Mouse (Mus musculus) G1E (cell line): ENCODE data around the gene Mfsd14b. TPM values are rescaled to one million over a fixed set of nuclear protein-coding genes. Genes with fewer than 3 reads are reported as not detected.
A peak's percentile ranks its signal among the peaks of the same experiment; 100 is the strongest.

Source experiments
- ATAC-seq: 2 replicates; pipeline ENCODE4 v1.8.0; 2016; ENCODE audit warnings: mild to moderate bottlenecking; ENCODE audit not compliant: insufficient number of reproducible peaks, poor library complexity, low FRiP score, severe bottlenecking; ENCODE audit errors: extremely low read depth
- DNase-seq: peaks from one replicate; pipeline ENCODE4 v3.0.0; 2012; ENCODE audit warnings: low spot score
- H3K27me3 ChIP-seq: 2 replicates; pipeline ENCODE4 v1.6.1; 2012; ENCODE audit warnings: mild to moderate bottlenecking, low read length, inconsistent platforms; ENCODE audit not compliant: insufficient read depth
- H3K36me3 ChIP-seq: replicated peaks from 2 replicates; pipeline ENCODE3; 2012; ENCODE audit warnings: mild to moderate bottlenecking, inconsistent platforms
- H3K4me1 ChIP-seq: 2 replicates; pipeline ENCODE4 v1.6.1; 2012; ENCODE audit warnings: low read depth, low read length, inconsistent platforms, mixed read lengths; ENCODE audit not compliant: insufficient read depth
- H3K4me3 ChIP-seq: 2 replicates; pipeline ENCODE4 v1.5.1; 2012; ENCODE audit warnings: low read depth, mild to moderate bottlenecking, inconsistent platforms, low read length, moderate library complexity, mixed read lengths
- H3K9me3 ChIP-seq: replicated peaks from 2 replicates; pipeline ENCODE4 v1.6.1; 2012; ENCODE audit warnings: inconsistent platforms
- CTCF ChIP-seq: IDR thresholded peaks from 2 replicates; pipeline ENCODE4 v1.5.1; 2012; ENCODE audit warnings: low read depth, low read length, inconsistent platforms, mixed read lengths
- GATA1 ChIP-seq: IDR thresholded peaks from 2 replicates; pipeline ENCODE4 v1.6.1; 2012; ENCODE audit warnings: borderline replicate concordance, low read length, inconsistent platforms, mixed read lengths
- GATA2 ChIP-seq: IDR thresholded peaks from 2 replicates; pipeline ENCODE4 v1.6.1; 2012; ENCODE audit warnings: low read depth, low read length, inconsistent platforms, borderline replicate concordance
- POLR2AphosphoS5 ChIP-seq: IDR thresholded peaks from 2 replicates; pipeline ENCODE4 v1.6.1; 2012; ENCODE audit warnings: low read depth, low read length, inconsistent platforms; ENCODE audit not compliant: insufficient replicate concordance
- TAL1 ChIP-seq: conservative IDR thresholded peaks from 2 replicates; pipeline ENCODE4 v1.6.1; 2012; ENCODE audit warnings: low read depth, low read length, inconsistent platforms, mixed read lengths
- polyA plus RNA-seq: library from polyadenylated mRNA; stranded (reverse); fragments of >175 nt; gene quantifications from 2 replicates; pipeline ENCODE4 v1.2.3, GENCODE M21; 2012
- total RNA-seq, 2 experiments: library from RNA; stranded (forward) in 1 of 2; stranded (reverse) in 1 of 2; fragments of 200-1000 nt in 1 of 2; fragments of >200 nt in 1 of 2; fragmentation: Nextera tagmentation in 1 of 2; gene quantifications; 2 replicates each; pipeline ENCODE4 v1.2.3; 2014 to 2017

The Mfsd14b gene
- total and polyA plus RNA-seq, 3 experiments: 23.0 to 103 (median 74.7) TPM

DNA sequence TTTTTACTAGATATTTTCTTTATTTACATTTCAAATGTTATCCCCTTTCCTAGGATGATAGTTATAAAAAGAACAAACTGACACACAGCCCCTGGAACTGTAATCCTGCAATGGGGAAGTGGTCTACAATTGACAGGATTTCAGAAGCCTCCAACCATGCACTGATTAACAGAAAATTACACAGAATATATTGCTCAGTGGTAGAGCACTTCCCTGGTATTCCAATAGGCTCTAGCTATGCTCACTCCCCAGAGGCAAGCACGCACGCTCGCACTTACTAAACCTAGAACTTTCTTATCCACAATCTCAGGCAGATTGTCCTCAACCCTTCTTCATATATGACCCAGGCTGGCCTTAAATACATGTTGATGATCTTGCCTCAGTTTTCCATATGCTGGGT, 464 bp upstream of the Mfsd14b start:
- Histone ChIP-seq H3K4me1 (peaks cover 26% of the 10 kb centered on the region), H3K9me3 (no peaks in the 10 kb centered on the region), H3K4me3 (peak overlapping the region; percentile 90), H3K36me3 (peaks cover 4% of the 10 kb centered on the region), H3K27me3 (no peaks in the 10 kb centered on the region)
- no peak for ATAC-seq
- TF ChIP-seq CTCF: no peak
- TF ChIP-seq TAL1: no peak
- TF ChIP-seq GATA1: no peak
- TF ChIP-seq POLR2AphosphoS5: no peak
- TF ChIP-seq GATA2: no peak
- DNase-seq: no peak

DNA sequence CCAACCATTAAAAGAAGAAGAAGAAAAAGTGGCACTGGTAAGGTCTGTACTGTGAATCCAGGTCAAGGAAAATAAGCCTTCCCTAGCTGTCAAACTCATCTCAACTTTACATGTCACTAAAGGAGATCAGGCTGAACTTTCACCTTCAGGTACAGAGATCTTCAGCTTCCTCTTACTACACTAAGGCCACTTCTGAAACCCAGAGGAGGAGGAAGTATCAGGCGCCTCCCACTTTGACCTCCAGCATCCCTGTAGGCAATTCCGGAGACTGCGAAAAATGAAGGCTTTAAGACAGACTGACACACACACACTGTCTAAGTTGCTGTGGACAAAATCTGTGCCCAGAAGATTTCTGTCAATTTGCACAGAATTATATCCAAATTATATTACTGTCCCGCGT, 814 bp downstream of the Mfsd14b start:
- peak; percentile 48 for DNase-seq
- no peak for TF ChIP-seq CTCF
- TF ChIP-seq TAL1: no peak
- TF ChIP-seq GATA2: no peak
- no peak for TF ChIP-seq POLR2AphosphoS5
- no peak for TF ChIP-seq GATA1
- peak; percentile 74 for ATAC-seq
- no peaks in the 10 kb centered on the region for H3K27me3 ChIP-seq
- H3K9me3 ChIP-seq: no peaks in the 10 kb centered on the region
- peaks cover 21% of the 10 kb centered on the region for H3K4me1 ChIP-seq
- peaks cover 7% of the 10 kb centered on the region for H3K36me3 ChIP-seq
- peak overlapping the region; percentile 90 for H3K4me3 ChIP-seq

DNA sequence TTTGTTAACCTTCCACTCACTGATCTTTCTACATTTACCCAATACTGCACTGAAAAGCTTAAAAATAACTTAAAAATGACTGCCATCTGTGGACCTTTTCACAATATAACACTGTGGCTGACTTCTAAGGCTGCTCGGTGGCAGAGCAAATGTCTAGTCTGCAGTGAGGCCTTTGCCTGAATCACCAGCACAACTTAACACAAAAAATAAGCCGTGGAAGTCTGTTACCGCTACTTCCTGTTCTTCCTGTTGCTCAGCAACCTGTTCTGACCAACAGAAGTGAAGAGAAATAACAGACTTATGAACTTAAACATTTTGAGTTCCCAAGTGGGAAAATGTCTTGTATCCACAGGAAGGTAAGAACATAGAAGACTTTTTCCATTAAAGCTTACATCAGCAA, 11.5 kb downstream of the Mfsd14b start:
- Histone ChIP-seq H3K36me3 (peaks cover 40% of the 10 kb centered on the region), H3K4me1 (peaks cover 26% of the 10 kb centered on the region), H3K9me3 (no peaks in the 10 kb centered on the region; the same call in 1 of the 2 replicates), H3K27me3 (no peaks in the 10 kb centered on the region), H3K4me3 (no peak overlapping the region)
- TF ChIP-seq CTCF: no peak
- no peak for TF ChIP-seq GATA2
- no peak for TF ChIP-seq TAL1
- TF ChIP-seq POLR2AphosphoS5: no peak
- TF ChIP-seq GATA1: no peak
- no peak for DNase-seq
- no peak for ATAC-seq

DNA sequence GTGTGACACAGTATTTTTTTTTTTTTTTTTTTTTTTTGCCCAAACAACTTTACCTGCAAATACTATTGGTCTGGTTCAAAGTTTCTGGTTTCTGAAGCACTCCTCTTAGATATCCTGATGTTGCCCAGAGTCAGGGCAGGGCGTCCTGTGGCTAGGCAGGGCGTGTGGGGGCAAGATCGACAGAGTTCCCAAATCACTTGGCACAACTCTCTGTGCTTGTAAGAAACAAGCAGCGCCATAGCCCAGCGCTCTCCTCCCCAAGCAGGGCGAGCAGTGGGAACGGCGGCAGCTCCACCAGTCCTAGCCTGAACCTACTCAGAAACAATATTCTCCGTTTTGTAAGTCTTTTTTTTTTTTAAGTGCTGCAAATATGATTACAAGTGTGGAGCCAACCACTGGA, 12.1 kb downstream of the Mfsd14b start:
- Histone ChIP-seq H3K27me3 (no peaks in the 10 kb centered on the region), H3K4me3 (no peak overlapping the region), H3K9me3 (peaks cover 4% of the 10 kb centered on the region; the same call in 1 of the 2 replicates), H3K4me1 (peaks cover 26% of the 10 kb centered on the region), H3K36me3 (peaks cover 42% of the 10 kb centered on the region)
- no peak for DNase-seq
- no peak for TF ChIP-seq POLR2AphosphoS5
- no peak for TF ChIP-seq TAL1
- no peak for TF ChIP-seq GATA2
- TF ChIP-seq GATA1: no peak
- TF ChIP-seq CTCF: no peak
- no peak for ATAC-seq

DNA sequence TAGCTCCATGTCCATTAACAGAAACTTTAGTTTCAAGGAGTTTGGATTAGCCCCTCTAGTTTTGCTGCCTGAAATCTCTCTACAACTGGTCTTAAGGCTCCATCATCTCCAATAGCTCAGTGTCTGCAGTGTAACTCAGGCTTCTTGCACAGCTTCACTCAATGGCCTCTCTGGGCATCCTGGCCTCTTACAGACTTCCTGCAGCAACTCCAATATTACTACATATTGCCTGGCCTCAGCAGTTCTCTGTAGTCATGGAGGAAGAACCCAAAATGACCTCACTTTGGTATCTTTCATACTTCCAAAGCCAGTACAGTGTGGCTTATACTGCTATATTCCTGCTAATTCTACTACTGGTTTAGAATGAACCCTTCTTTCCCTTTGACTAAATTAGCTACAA, 15.8 kb downstream of the Mfsd14b start:
- H3K36me3 ChIP-seq: peaks cover 43% of the 10 kb centered on the region
- no peak for ATAC-seq
- H3K4me3 ChIP-seq: no peak overlapping the region
- H3K4me1 ChIP-seq: peaks cover 21% of the 10 kb centered on the region
- H3K9me3 ChIP-seq: peaks cover 4% of the 10 kb centered on the region; the same call in 1 of the 2 replicates
- TF ChIP-seq GATA2 (no peak), GATA1 (no peak), CTCF (no peak), POLR2AphosphoS5 (no peak), TAL1 (no peak)
- no peaks in the 10 kb centered on the region for H3K27me3 ChIP-seq
- no peak for DNase-seq

DNA sequence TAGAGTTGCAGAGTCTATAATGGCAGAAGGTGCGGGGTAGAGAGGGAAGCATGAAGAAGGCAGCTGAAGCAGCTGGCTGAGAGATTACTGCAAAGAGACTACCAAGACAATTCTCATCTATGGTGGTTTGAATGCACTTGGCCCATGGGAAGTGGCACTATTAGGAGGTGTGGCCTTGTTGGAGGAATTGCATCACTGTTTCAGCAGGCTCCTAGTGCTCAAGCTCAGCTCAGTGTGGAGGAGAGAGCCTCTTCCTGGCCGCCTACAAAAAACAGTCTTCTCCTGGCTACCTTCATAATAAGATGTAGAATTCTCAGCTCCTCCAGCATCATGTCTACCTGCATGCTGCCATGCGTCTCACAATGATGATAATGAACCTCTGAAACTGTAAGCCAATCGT, 16.9 kb downstream of the Mfsd14b start:
- Histone ChIP-seq H3K4me3 (no peak overlapping the region), H3K27me3 (no peaks in the 10 kb centered on the region), H3K4me1 (peaks cover 13% of the 10 kb centered on the region), H3K36me3 (peaks cover 39% of the 10 kb centered on the region), H3K9me3 (peaks cover 4% of the 10 kb centered on the region; the same call in 1 of the 2 replicates)
- no peak for ATAC-seq
- no peak for DNase-seq
- TF ChIP-seq POLR2AphosphoS5 (no peak), GATA1 (no peak), GATA2 (no peak), CTCF (no peak), TAL1 (no peak)

DNA sequence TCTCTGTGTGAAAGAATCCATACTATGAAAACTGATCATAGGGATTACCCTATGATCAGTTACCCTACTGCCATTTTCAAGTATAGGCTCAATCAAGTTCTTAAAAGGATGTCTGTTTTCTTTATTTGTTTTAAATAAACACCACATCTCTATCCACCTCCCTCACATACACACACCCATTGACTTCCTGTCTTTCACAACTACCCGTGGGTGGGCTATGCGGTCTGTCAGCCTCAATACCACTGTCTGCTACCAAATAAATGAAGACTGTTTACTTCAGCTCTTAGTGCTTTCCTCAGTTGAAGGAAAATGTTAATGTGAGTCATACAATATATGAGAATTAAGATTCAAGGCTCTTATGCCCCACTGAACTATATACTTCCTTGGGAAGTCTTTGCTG, 42.8 kb downstream of the Mfsd14b start:
- ATAC-seq: no peak
- TF ChIP-seq POLR2AphosphoS5 (no peak), TAL1 (no peak), CTCF (no peak), GATA2 (no peak), GATA1 (no peak)
- H3K27me3 ChIP-seq: no peaks in the 10 kb centered on the region
- no peaks in the 10 kb centered on the region; the same call in 1 of the 2 replicates for H3K4me1 ChIP-seq
- peaks cover 59% of the 10 kb centered on the region for H3K36me3 ChIP-seq
- DNase-seq: no peak
- H3K4me3 ChIP-seq: no peak overlapping the region
- no peaks in the 10 kb centered on the region for H3K9me3 ChIP-seq
